Mouse (Mus musculus) stomach, postnatal 0 days (tissue): ENCODE results near the gene H2afy2. TPM values are rescaled to one million over a fixed set of nuclear protein-coding genes. Genes with fewer than 3 reads are reported as not detected.

ENCODE experiments used
- ATAC-seq: fragments of 200-750 bp; cut with Nextera tagmentation; 2 replicates; pipeline ENCODE4 v1.8.0; 2017; ENCODE audit not compliant: low FRiP score, low TSS enrichment
- DNase-seq: peaks from one replicate; pipeline ENCODE4 v3.0.0-alpha.2; 2016; ENCODE audit warnings: low spot score
- H3K27ac ChIP-seq: fragments of 300-500 bp; sonication (generic); replicated peaks from 2 replicates; pipeline ENCODE4 v1.5.1; 2014; ENCODE audit warnings: mild to moderate bottlenecking, control low read depth
- H3K27me3 ChIP-seq: fragments of 300-500 bp; sonication (generic); 2 replicates; pipeline ENCODE4 v1.6.1; 2014; ENCODE audit warnings: low read length; ENCODE audit not compliant: control insufficient read depth, insufficient read depth
- H3K36me3 ChIP-seq: fragments of 300-500 bp; sonication (generic); 2 replicates; pipeline ENCODE4 v1.6.1; 2014; ENCODE audit warnings: low read length, mixed read lengths; ENCODE audit not compliant: control insufficient read depth, insufficient read depth
- H3K4me1 ChIP-seq: fragments of 300-500 bp; sonication (generic); replicated peaks from 2 replicates; pipeline ENCODE4 v1.6.1; 2014; ENCODE audit warnings: antibody characterized with exemption; ENCODE audit not compliant: control insufficient read depth, insufficient read depth
- H3K4me2 ChIP-seq: fragments of 300-500 bp; sonication (generic); replicated peaks from 2 replicates; pipeline ENCODE4 v1.6.1; 2014; ENCODE audit warnings: low read depth, mild to moderate bottlenecking, control low read depth, moderate library complexity
- H3K4me3 ChIP-seq: fragments of 300-500 bp; sonication (generic); 2 replicates; pipeline ENCODE4 v1.5.1; 2014; ENCODE audit warnings: low read depth, low read length, control low read depth
- H3K9ac ChIP-seq: fragments of 300-500 bp; sonication (generic); 2 replicates; pipeline ENCODE4 v1.6.1; 2014; ENCODE audit warnings: mild to moderate bottlenecking, low read length, control low read depth, mixed read lengths
- H3K9me3 ChIP-seq: fragments of 300-500 bp; sonication (generic); 2 replicates; pipeline ENCODE4 v1.6.1; 2016; ENCODE audit warnings: low read length; ENCODE audit not compliant: control insufficient read depth
- CTCF ChIP-seq: IDR thresholded peaks from 2 replicates; pipeline ENCODE4 v1.5.1; 2016; ENCODE audit warnings: antibody characterized with exemption, low read depth, mild to moderate bottlenecking, moderate library complexity
- EP300 ChIP-seq: optimal IDR thresholded peaks from 2 replicates; pipeline ENCODE3; 2016; ENCODE audit warnings: antibody characterized with exemption
- WGBS: fragments of 180-500 bp; shearing (Covaris S2); extraction: QIAGEN DNeasy Blood & Tissue Kit; methylation state at CpG from one replicate; pipeline ENCODE4 v1.1.7; 2014; 5-methylcytosine and 5-hydroxymethylcytosine counted together
- polyA plus RNA-seq: library from polyadenylated mRNA; unstranded; fragments of >200 nt; fragmentation: Nextera tagmentation; extraction: Ambion mirVana; gene quantifications from 2 replicates; pipeline ENCODE4 v1.2.1, GENCODE M21; 2015

Gene H2afy2
- polyA plus RNA-seq, 1 experiment from 2014 or later: 26.0 TPM

DNA sequence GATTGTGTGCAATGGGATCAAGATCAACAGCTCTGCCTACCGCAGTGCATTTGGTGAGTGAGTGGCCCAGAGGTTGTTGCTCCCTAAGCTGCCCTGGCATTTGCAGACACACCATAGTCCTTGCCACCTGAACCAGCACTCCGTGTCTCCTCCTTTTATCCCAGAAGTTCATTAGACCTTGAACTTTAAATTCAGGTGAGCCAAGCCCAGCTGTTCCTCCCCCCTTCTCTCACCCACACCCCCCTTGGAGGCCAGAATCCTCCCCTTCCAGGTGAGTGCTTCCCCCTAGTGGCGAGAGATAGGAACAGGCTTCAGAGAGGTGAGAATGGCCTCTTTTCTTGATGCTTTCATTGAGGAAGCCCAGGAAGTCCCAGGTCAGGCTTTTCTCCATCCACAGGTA is 49.6 kb downstream of the H2afy2 start:
- peak; percentile 45 for ATAC-seq
- Histone ChIP-seq H3K4me1 (no peaks in the 10 kb centered on the region), H3K27me3 (no peaks in the 10 kb centered on the region), H3K9ac (no peak overlapping the region), H3K4me2 (no peak overlapping the region), H3K36me3 (no peaks in the 10 kb centered on the region; the same call in 1 of the 2 replicates), H3K27ac (no peak overlapping the region), H3K9me3 (no peaks in the 10 kb centered on the region), H3K4me3 (no peak overlapping the region)
- TF ChIP-seq EP300 (no peak), CTCF (peak; percentile 91)
- DNase-seq: peak; percentile 48
- WGBS: 43% methylated on average over 3 of the region's 3 CpGs

DNA sequence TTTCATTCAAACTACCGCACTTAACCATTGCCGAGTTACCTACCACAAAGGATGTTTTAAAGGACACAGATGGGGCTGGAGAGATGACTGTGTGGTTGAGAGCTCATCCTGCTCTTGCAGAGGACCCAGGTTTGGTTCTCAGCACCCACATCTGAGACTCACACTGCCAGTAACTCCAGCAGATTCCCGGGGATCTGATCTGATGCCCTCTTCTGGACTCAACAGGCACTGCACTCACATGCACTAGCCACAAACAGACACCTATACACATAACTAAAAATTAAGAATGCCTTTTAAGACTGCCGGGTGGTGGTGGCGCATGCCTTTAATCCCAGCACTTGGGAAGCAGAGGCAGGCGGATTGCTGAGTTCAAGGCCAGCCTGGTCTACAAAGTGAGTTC is 53.8 kb downstream of the H2afy2 start:
- no peak for ATAC-seq
- WGBS: 97% methylated on average over 6 of the region's 6 CpGs

DNA sequence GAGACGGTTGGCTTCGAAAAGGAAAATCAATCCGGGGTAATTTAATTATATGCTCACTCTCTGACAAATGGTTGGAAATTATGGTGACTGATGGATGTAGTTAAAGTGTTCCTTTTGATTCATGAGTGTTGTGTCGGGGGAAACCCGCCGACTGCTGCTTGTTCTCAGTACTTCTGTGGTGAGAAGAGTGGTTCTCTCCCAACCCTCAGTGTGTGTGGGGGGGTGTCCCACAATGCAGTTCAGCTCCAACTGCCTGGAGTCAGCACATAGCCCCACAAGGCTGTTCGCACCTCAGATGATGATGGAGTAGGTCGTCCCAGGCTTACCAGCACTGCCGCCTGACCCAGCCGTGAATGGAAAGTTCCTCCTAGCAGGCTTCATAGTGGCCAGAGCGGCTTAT is 54.8 kb downstream of the H2afy2 start:
- no peak overlapping the region for H3K4me2 ChIP-seq
- ATAC-seq (no peak), DNase-seq (no peak)
- no peaks in the 10 kb centered on the region for H3K4me1 ChIP-seq
- no peaks in the 10 kb centered on the region for H3K27me3 ChIP-seq
- H3K9me3 ChIP-seq: no peaks in the 10 kb centered on the region
- H3K27ac ChIP-seq: no peak overlapping the region
- no peak overlapping the region for H3K9ac ChIP-seq
- H3K36me3 ChIP-seq: no peaks in the 10 kb centered on the region; the same call in 1 of the 2 replicates
- H3K4me3 ChIP-seq: no peak overlapping the region
- WGBS: 55% methylated on average over 11 of the region's 11 CpGs
- TF ChIP-seq CTCF (no peak), EP300 (no peak)

More for the DNA sequence above, 53.8 kb downstream of the H2afy2 start:
- Histone ChIP-seq H3K27ac (no peak overlapping the region), H3K4me3 (no peak overlapping the region), H3K36me3 (no peaks in the 10 kb centered on the region; the same call in 1 of the 2 replicates), H3K27me3 (no peaks in the 10 kb centered on the region), H3K9me3 (no peaks in the 10 kb centered on the region), H3K9ac (no peak overlapping the region), H3K4me1 (no peaks in the 10 kb centered on the region), H3K4me2 (no peak overlapping the region)
- TF ChIP-seq EP300: no peak
- TF ChIP-seq CTCF: no peak
- DNase-seq: no peak

DNA sequence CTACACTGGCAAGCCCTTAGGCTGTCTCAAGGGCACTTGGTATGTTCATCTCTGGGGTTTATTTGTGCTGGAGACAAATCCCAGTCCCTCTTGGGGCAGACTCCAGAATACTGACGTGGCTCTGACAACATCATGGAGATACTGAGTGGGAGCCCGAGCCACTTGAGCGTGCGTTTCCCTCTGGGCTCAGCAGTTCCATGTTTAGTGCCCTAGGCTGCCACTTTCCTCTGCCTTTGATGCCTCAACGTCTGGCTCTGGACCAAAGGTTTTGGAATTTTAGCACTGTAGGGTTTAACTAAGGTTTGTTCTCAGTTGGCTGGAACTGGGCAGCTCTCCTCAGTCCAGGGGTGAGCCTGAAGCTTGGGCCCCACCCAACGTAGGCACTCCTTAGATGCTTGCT is 60.7 kb downstream of the H2afy2 start:
- Histone ChIP-seq H3K27me3 (no peaks in the 10 kb centered on the region), H3K36me3 (no peaks in the 10 kb centered on the region), H3K9me3 (no peaks in the 10 kb centered on the region), H3K27ac (no peak overlapping the region), H3K9ac (no peak overlapping the region), H3K4me3 (no peak overlapping the region), H3K4me1 (no peaks in the 10 kb centered on the region), H3K4me2 (no peak overlapping the region)
- DNase-seq: no peak
- 0 out of 2 replicates have a peak, but pooled peaks have one; percentile 21 for ATAC-seq
- 64% methylated on average over 6 of the region's 6 CpGs for WGBS
- no peak for TF ChIP-seq EP300
- TF ChIP-seq CTCF: no peak

DNA sequence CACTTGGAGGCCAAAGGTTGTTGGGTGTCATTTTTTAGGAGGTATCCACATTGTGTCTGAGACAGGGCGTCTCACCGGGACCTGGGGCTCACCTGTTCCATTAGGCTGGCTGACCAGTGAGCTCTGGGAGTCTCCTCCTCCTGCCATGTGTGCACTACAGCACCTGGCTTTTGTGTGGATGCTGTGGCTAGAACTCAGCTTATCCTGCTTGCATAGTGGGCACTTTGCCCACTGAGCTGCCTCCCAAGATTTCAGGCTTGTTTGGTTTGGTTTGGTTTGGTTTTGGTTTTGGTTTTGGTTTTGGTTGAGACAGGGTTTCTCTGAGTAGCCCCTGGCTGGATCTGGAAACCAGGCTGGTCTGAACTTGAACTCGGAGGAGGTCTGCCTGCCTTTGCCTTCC is 61.7 kb downstream of the H2afy2 start:
- Histone ChIP-seq H3K36me3 (no peaks in the 10 kb centered on the region), H3K4me2 (no peak overlapping the region), H3K9ac (no peak overlapping the region), H3K27me3 (no peaks in the 10 kb centered on the region), H3K4me3 (no peak overlapping the region), H3K4me1 (no peaks in the 10 kb centered on the region), H3K27ac (no peak overlapping the region), H3K9me3 (no peaks in the 10 kb centered on the region)
- 67% methylated on average over 3 of the region's 3 CpGs for WGBS
- DNase-seq (no peak), ATAC-seq (peak; percentile 51; the same call in 1 of the 2 replicates)
- TF ChIP-seq CTCF (no peak), EP300 (no peak)

DNA sequence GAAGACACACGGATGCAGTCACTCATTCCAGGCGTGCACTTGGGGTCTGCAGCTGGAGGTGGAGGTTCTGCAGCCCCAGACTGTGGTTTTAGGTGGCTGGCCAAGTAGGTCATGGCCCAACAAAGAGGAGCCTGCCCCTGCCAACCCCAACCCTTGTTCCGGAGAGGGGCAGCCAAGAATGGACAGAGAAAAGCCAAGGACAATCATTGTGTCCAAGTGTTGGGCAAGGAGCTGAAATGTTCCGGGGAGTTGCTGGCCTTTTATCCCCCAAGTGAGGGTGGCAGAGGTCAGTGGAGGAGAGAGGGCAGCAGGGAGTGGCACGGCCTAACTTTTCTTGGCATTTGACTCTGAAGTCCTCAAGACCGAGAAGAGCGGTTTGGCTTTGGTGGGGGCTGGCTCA is 63.6 kb downstream of the H2afy2 start:
- no peak overlapping the region for H3K4me2 ChIP-seq
- 84% methylated on average over 7 of the region's 7 CpGs for WGBS
- no peaks in the 10 kb centered on the region for H3K36me3 ChIP-seq
- H3K4me1 ChIP-seq: no peaks in the 10 kb centered on the region
- no peak overlapping the region for H3K4me3 ChIP-seq
- no peak overlapping the region for H3K9ac ChIP-seq
- no peaks in the 10 kb centered on the region for H3K27me3 ChIP-seq
- no peak for TF ChIP-seq EP300
- H3K9me3 ChIP-seq: no peaks in the 10 kb centered on the region
- ATAC-seq: no peak
- H3K27ac ChIP-seq: no peak overlapping the region
- DNase-seq: no peak
